Mouse (Mus musculus) ES-Bruce4 (cell line): ENCODE measurements around the gene Tmprss11c. TPM values are rescaled to one million over a fixed set of nuclear protein-coding genes. Genes with fewer than 3 reads are reported as not detected.
"Not testable (repeated sequence)": the region's sequence is repeated elsewhere in the genome, so short reads cannot be mapped to it uniquely, and the experiment has no call there.

Experiments used
- H3K27ac ChIP-seq: 2 replicates; pipeline ENCODE4 v1.5.1; 2012; ENCODE audit warnings: low read length, inconsistent platforms; ENCODE audit not compliant: insufficient read depth
- H3K27me3 ChIP-seq: 2 replicates; pipeline ENCODE4 v1.6.1; 2012; ENCODE audit warnings: mild to moderate bottlenecking, low read length, inconsistent platforms; ENCODE audit not compliant: control insufficient read depth, poor library complexity, insufficient read depth, severe bottlenecking
- H3K36me3 ChIP-seq: 2 replicates; pipeline ENCODE4 v1.6.1; 2012; ENCODE audit warnings: inconsistent platforms, mild to moderate bottlenecking, low read length, moderate library complexity; ENCODE audit not compliant: control insufficient read depth, poor library complexity, insufficient read depth, severe bottlenecking
- H3K4me1 ChIP-seq: one replicate; pipeline ENCODE4 v1.8.1; 2011; ENCODE audit warnings: low read length; ENCODE audit not compliant: control insufficient read depth, insufficient read depth
- H3K4me3 ChIP-seq: 2 replicates; pipeline ENCODE4 v1.5.1; 2011; ENCODE audit warnings: low read depth, mild to moderate bottlenecking, low read length
- H3K9ac ChIP-seq: 2 replicates; pipeline ENCODE4 v1.6.1; 2012; ENCODE audit warnings: low read depth, mild to moderate bottlenecking, inconsistent platforms; ENCODE audit not compliant: poor library complexity, severe bottlenecking
- H3K9me3 ChIP-seq: replicated peaks from 2 replicates; pipeline ENCODE4 v1.6.1; 2012; ENCODE audit warnings: mild to moderate bottlenecking, low read length, inconsistent platforms; ENCODE audit not compliant: control insufficient read depth, poor library complexity, insufficient read depth, severe bottlenecking
- CTCF ChIP-seq: IDR thresholded peaks from one replicate; pipeline ENCODE4 v1.8.1; 2011; ENCODE audit warnings: low read depth, low read length
- EP300 ChIP-seq: IDR thresholded peaks from 2 replicates; pipeline ENCODE4 v1.6.1; 2011; ENCODE audit warnings: low read depth, low read length; ENCODE audit not compliant: insufficient read depth
- POLR2A ChIP-seq: IDR thresholded peaks from one replicate; pipeline ENCODE4 v1.8.1; 2011; ENCODE audit warnings: low read length; ENCODE audit not compliant: insufficient read depth
- polyA plus RNA-seq: library from polyadenylated mRNA; stranded (reverse); fragments of >200 nt; gene quantifications from 2 replicates; pipeline ENCODE4 v1.2.4, GENCODE M21; 2011; ENCODE audit warnings: low read depth; ENCODE audit not compliant: missing spikeins, insufficient read depth, insufficient read length

Tmprss11c gene
- not detected in 2 replicates for polyA plus RNA-seq

- no peak for TF ChIP-seq CTCF
- no peak for TF ChIP-seq POLR2A
- TF ChIP-seq EP300 = no peak
- Histone ChIP-seq H3K36me3 (no peaks in the 10 kb centered on the region), H3K27me3 (no peaks in the 10 kb centered on the region), H3K9me3 (no peaks in the 10 kb centered on the region), H3K4me1 (no peaks in the 10 kb centered on the region), H3K27ac (no peak within 1 kb of the TSS), H3K4me3 (no peak within 1 kb of the TSS), H3K9ac (no peak within 1 kb of the TSS)
Observed at GRCm38 (mm10) chr5:86289208-86289607, at the start of gene Tmprss11c. Tmprss11c (minus strand) TSS chr5:86289308.

- not testable (repeated sequence) for H3K27me3 ChIP-seq, H3K9me3 ChIP-seq, H3K36me3 ChIP-seq, H3K27ac ChIP-seq, H3K4me1 ChIP-seq
- peak overlapping the region; percentile 38 for H3K4me3 ChIP-seq
- H3K9ac ChIP-seq = peak overlapping the region; percentile 10; the same call in 1 of the 2 replicates
Observed at GRCm38 (mm10) chr5:86318018-86318956, 29.2 kb upstream of the Tmprss11c start.

- Histone ChIP-seq H3K9me3 (no peaks in the 10 kb centered on the region), H3K4me1 (no peaks in the 10 kb centered on the region), H3K36me3 (no peaks in the 10 kb centered on the region), H3K4me3 (no peak overlapping the region), H3K27me3 (no peaks in the 10 kb centered on the region), H3K9ac (no peak overlapping the region), H3K27ac (no peak overlapping the region)
- TF ChIP-seq EP300 = no peak
- no peak for TF ChIP-seq CTCF
- TF ChIP-seq POLR2A = no peak
Observed at GRCm38 (mm10) chr5:86306116-86306515, 17.0 kb upstream of the Tmprss11c start.

GRCm38 (mm10) chr5:86303877-86304276, 14.8 kb upstream of the Tmprss11c start:
- no peaks in the 10 kb centered on the region for H3K36me3 ChIP-seq
- H3K27ac ChIP-seq = no peak overlapping the region
- H3K9ac ChIP-seq = no peak overlapping the region
- no peaks in the 10 kb centered on the region for H3K4me1 ChIP-seq
- no peaks in the 10 kb centered on the region for H3K27me3 ChIP-seq
- no peak overlapping the region for H3K4me3 ChIP-seq
- H3K9me3 ChIP-seq = no peaks in the 10 kb centered on the region
- TF ChIP-seq POLR2A = no peak
- TF ChIP-seq CTCF = no peak
- TF ChIP-seq EP300 = no peak

GRCm38 (mm10) chr5:86246559-86246958, 42.5 kb downstream of the Tmprss11c start:
- Histone ChIP-seq H3K27me3 (no peaks in the 10 kb centered on the region), H3K4me3 (no peak overlapping the region), H3K36me3 (no peaks in the 10 kb centered on the region), H3K9me3 (no peaks in the 10 kb centered on the region), H3K27ac (no peak overlapping the region), H3K4me1 (no peaks in the 10 kb centered on the region), H3K9ac (no peak overlapping the region)
- TF ChIP-seq CTCF (no peak), EP300 (no peak), POLR2A (no peak)

- no peaks in the 10 kb centered on the region for H3K4me1 ChIP-seq
- H3K27ac ChIP-seq = no peak overlapping the region
- H3K4me3 ChIP-seq = no peak overlapping the region
- no peak for TF ChIP-seq EP300
- no peak for TF ChIP-seq CTCF
- no peak for TF ChIP-seq POLR2A
- no peaks in the 10 kb centered on the region for H3K9me3 ChIP-seq
- no peaks in the 10 kb centered on the region for H3K27me3 ChIP-seq
- no peak overlapping the region for H3K9ac ChIP-seq
- H3K36me3 ChIP-seq = no peaks in the 10 kb centered on the region
Observed at GRCm38 (mm10) chr5:86244880-86245279, 44.2 kb downstream of the Tmprss11c start.
